Mouse (Mus musculus) liver, embryonic 14.5 days (tissue): ENCODE data around the gene Llgl2.

Source experiments
- CTCF ChIP-seq: IDR thresholded peaks from 2 replicates; pipeline ENCODE4 v1.5.1; 2016; ENCODE audit warnings: antibody characterized with exemption, low read depth, control low read depth
- EP300 ChIP-seq: IDR thresholded peaks from 2 replicates; pipeline ENCODE4 v1.6.1; 2016; ENCODE audit warnings: antibody characterized with exemption, low read depth

DNA sequence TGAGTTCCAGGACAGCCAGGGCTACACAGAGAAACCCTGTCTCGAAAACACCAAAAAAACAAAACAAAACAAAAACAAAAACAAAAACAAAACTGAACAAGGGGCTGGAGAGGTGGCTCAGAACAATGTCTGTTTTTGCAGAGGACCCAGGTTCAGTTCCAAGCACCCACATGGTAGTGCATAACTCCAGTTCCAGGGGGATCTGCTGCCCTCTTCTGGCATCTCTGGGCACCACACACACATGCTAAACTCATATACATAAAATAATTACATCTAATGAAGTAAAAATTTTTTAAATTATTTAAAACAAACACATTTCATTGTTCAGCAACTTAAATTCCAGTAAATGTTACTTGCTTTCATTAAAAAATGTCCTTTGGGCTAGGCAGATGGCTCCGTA, 22.0 kb downstream of the Llgl2 start:
- TF ChIP-seq CTCF (peak; percentile 39; the same call in 1 of the 2 replicates), EP300 (no peak)
